Mouse (Mus musculus) ovary, postnatal 14 days (tissue): ENCODE measurements around the gene Igf1r.
A peak's percentile ranks its signal among the peaks of the same experiment; 100 is the strongest.

Source experiments
- DNase-seq: peaks from one replicate; pipeline ENCODE4 v3.0.0; 2022; ENCODE audit warnings: low spot score

Igf1r gene

GRCm38 (mm10) chr7:68080122-68080845, 127.7 kb downstream of the Igf1r start:
- DNase-seq: no peak

- DNase-seq: peak; percentile 27
Observed at GRCm38 (mm10) chr7:68085338-68085737, 132.7 kb downstream of the Igf1r start.

GRCm38 (mm10) chr7:68085870-68086341, 133.3 kb downstream of the Igf1r start:
- DNase-seq: no peak

GRCm38 (mm10) chr7:68087496-68087895, 134.9 kb downstream of the Igf1r start:
- DNase-seq: no peak

- DNase-seq: no peak
Observed at GRCm38 (mm10) chr7:68088825-68089224, 136.2 kb downstream of the Igf1r start.

- no peak for DNase-seq
Observed at GRCm38 (mm10) chr7:68089725-68090124, 137.1 kb downstream of the Igf1r start.

GRCm38 (mm10) chr7:68090576-68090975, 137.9 kb downstream of the Igf1r start:
- no peak for DNase-seq

- DNase-seq: no peak
Observed at GRCm38 (mm10) chr7:68092304-68092978, 139.8 kb downstream of the Igf1r start.

GRCm38 (mm10) chr7:68093817-68094216, 141.2 kb downstream of the Igf1r start:
- DNase-seq: no peak

- no peak for DNase-seq
Observed at GRCm38 (mm10) chr7:68095574-68095973, 142.9 kb downstream of the Igf1r start.

- no peak for DNase-seq
Observed at GRCm38 (mm10) chr7:68096411-68096810, 143.8 kb downstream of the Igf1r start.

- no peak for DNase-seq
Observed at GRCm38 (mm10) chr7:68097081-68097836, 144.6 kb downstream of the Igf1r start.

- no peak for DNase-seq
Observed at GRCm38 (mm10) chr7:68098098-68098497, 145.5 kb downstream of the Igf1r start.

GRCm38 (mm10) chr7:68100388-68100787, 147.8 kb downstream of the Igf1r start:
- no peak for DNase-seq

GRCm38 (mm10) chr7:68102456-68103177, 150.0 kb downstream of the Igf1r start:
- DNase-seq: peak; percentile 43

GRCm38 (mm10) chr7:68103178-68103530, 150.5 kb downstream of the Igf1r start:
- DNase-seq: no peak

GRCm38 (mm10) chr7:68111532-68111931, 158.9 kb downstream of the Igf1r start:
- no peak for DNase-seq

GRCm38 (mm10) chr7:68112582-68112981, 160.0 kb downstream of the Igf1r start:
- no peak for DNase-seq

GRCm38 (mm10) chr7:68114364-68114763, 161.7 kb downstream of the Igf1r start:
- DNase-seq: no peak

GRCm38 (mm10) chr7:68114983-68115715, 162.5 kb downstream of the Igf1r start:
- no peak for DNase-seq

- no peak for DNase-seq
Observed at GRCm38 (mm10) chr7:68117567-68117966, 164.9 kb downstream of the Igf1r start.
